Mouse (Mus musculus): ENCODE measurements around the gene Chaf1a.

Chaf1a gene

DNA sequence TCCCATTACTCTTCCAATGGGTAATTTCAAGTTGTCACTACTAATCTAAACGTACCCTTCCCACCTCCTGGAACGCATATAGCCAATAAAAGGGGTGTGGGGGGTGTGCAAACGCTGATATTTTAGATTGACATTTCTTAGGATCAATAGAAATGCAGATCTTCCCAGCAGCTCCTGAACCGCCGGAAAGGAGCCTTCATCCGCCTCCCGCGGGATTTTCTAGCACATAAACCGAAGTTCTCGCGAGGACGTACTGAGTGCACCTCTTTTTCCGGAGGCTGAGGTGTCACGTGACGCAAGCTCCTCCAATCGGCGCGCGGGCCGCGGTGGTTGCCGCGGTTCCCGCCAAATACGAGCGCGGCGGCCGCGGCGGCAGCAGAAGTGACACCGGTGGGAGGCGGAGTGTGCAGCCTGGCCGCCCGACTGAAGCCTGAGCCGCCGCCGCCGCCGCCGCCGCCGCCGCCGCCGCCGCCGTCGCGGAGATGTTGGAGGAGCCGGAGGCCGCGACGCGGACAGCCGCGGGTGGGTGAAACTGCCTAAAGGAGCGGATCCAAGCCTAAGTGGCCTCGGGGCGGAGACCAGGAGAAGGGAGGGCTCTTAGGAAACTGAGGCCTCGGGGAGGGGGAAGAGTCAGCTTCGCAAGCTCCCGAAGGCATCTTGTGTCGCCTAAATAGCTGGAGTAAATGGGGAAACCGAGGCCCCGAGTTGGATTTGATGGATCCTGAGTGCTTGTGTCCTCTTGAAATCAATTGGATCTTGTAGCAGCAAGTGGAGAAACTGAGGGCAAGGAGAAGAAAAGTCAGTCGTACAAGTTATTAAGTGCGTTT is at the start of gene Chaf1a:
Gene Chaf1a, plus strand, starts transcription at position 410 of the 827 bp plus-strand sequence.
- peak; percentile 99 for DNase-seq

DNA sequence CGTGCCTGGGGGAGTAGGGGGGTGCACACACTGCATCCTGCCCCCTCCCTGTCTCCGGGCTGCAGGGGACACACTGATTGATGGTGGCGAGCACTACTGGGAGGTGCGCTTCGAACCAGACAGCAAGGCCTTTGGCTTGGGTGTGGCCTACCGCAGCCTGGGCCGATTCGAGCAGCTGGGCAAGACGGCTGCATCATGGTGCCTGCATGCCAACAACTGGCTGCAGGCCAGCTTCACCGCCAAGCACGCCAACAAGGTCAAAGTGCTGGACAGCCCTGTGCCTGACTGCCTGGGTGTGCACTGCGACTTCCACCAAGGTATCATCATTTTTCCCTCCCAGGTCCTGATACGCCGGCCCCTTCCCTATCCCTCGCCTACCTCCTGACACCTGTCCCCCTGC is 44.2 kb upstream of the Chaf1a start:
- DNase-seq, result no peak

DNA sequence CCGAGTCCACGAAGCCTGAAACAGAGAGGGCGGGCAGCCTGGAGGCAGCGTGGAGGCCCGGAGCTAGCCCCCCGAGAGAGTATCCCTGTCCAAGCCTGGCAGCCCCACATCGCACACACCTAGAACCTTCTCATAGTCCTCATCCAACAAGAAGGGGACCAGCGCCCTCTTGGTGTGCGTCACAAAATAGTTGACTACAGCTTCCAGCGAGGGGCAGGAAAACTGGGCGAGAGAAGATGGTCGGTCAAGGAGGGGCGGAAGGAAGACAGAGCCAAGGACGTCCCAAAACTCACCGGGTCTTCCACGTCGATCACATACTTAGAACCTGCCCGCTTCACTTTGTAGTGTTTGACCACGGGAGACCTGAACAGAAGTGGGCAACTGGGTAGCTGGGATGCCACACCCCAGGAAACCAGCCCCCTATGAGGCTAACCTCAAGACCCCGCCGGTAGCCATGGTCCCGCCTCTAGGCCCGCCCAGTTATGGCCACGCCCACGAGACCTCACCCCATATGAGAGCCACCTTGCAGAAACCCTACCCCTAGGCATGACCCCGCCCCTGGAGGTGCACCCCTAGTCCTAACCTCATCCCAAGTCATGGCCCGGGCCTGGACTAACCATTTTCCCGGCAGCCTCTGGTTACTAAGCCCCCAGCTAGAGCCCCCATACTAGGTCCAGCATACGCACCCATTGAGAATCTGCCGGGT is 40.3 kb upstream of the Chaf1a start:
- peak; percentile 5 for DNase-seq

DNA sequence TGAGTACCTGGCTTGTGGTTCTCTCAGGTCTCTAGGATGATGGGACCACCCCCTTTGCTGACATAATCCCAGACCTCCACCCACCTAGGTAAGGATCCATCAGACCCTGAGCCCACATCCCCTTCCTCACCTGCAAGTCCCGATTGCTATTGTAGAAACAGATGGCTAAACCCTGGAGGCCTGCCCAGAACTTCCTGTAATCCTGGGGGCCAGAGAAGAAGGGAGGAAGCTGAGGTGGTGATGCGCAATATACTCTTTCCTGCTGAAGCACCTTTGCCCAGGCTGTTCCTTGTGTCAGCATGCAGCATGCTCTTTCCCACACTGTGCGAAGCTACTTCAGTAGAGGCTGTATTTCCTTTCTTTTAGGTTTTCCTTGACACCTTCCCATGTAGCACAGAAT is 37.2 kb upstream of the Chaf1a start:
- DNase-seq, result no peak

DNA sequence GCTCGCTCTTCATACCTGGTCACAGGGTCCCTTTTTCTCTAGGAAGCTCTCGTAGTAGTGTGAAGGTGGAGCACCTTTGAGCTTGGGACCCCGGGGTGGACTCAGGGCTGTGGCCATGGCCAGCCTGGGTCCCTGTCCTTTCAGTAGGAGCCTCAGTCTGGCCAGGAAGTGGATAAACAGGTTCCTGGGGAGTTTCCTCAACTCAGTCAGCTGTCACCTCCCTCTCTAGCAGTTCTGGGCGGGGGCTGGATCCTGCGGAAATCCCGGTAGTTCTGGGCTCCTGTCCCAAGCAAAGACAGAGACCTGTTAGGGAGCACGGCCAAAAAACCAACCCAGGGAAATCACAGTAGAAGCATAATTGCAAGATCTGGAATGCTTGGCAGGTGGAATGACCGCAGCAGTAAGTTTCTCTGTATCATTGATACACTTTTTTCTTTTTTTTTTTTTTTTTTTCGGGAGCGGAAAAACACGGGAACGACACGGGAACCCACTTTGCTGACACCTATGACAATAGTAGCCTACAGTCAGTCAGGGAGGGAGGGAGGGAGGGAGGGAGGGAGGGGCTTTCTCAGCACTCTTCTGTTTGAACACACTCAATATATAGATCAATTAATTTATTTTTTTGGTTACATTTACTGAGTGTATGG is 34.7 kb upstream of the Chaf1a start, which contains the start of the genes Stap2 and Mpnd:
Gene Stap2, minus strand, starts transcription at position 170 of the 647 bp plus-strand sequence.
Gene Mpnd, plus strand, starts transcription at position 297 of the 647 bp plus-strand sequence.
- no peak for DNase-seq

DNA sequence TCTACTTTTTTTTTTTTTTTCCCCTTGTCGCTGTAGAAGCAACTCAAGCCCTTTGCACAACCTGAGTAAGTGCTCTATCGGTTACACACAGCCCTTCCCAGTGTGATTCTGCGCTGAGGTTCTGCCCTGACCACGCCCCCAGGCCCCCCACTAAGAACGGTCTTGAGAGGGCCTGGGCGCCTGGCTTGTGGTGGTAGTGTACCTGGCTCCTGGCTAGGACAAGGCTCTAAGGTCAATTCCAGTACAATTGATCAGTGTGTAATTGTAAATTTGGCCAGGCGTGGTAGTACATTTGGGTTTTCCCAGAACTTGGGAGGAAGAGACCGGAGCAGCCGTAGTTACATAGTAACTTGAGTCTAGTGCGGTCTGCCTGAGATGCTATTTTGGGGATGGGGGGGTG is 33.3 kb upstream of the Chaf1a start:
- DNase-seq, result no peak

DNA sequence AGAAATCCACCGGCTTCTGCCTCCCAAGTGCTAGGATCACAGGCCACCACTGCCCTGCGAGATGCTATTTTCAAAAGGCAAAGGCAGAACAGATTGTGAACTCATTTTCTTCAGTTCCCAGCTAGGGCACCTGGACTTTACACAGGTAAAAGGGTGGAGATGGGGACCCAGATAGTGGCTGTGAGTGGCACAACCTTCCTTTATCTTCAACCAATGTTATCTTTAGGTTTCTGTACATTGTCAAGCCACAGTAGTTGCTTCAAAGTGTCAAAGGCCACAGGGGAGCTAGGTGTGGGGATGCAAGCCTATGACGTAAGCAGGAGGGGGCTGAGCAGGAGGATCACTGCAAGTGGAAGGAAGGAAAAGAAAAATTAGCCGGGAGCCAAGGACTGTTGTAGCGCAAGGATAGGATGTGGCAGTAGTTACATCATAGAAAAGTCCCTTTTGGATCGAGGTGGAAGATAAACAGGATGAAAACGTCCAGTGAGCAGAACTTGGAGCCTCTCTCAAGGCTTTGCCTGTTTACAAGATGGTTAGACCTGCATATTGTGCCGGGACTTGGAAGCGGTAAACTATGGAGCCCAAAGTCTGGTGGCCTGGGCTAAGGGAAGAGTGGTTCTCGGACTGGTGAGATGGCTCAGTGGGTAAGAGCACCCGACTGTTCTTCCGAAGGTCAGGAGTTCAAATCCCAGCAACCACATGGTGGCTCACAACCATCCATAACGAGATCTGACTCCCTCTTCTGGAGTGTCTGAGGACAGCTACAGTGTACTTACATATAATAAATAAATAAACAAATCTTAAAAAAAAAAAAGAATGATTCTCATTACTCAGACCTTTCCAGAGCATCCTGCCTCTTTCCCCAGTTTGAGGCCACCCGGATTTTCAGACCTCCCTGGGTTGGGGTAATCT is 32.5 kb upstream of the Chaf1a start:
- no peak for DNase-seq

DNA sequence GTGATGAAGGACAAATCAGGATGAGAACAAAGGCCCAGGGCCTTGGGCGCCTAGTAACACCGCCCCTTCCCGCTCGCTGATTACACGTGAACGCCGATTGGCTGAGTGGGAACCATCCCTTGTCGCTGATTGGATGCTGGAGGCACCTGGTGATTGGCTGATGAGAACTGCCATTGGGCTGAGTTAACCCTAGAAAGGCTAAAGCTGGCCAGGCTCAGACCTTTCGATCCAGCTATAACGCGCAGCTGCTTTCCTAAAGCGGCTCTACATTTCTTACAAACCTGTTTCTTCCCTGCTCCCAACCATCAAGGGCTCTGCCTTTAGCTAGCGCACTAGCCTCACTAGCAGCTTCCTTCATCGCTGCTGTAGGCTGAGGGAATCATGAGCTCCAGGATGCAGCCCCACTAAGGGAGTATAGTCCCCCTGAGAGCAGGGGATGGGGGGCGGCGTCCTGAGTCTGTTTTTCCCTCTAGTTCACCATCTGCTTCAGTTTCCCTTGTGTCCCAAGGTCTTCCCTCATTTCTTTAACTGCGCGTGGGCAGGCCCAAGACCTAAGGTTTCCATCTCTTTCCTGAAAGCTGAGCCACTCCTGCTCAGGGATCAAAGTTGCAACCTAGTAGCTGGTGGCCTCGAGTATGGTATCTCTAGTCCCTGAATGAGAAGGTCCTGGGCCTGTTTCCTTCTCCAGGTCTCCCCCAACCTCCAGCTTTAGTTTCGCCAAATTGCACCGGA is 31.7 kb upstream of the Chaf1a start:
- DNase-seq, result peak; percentile 88

DNA sequence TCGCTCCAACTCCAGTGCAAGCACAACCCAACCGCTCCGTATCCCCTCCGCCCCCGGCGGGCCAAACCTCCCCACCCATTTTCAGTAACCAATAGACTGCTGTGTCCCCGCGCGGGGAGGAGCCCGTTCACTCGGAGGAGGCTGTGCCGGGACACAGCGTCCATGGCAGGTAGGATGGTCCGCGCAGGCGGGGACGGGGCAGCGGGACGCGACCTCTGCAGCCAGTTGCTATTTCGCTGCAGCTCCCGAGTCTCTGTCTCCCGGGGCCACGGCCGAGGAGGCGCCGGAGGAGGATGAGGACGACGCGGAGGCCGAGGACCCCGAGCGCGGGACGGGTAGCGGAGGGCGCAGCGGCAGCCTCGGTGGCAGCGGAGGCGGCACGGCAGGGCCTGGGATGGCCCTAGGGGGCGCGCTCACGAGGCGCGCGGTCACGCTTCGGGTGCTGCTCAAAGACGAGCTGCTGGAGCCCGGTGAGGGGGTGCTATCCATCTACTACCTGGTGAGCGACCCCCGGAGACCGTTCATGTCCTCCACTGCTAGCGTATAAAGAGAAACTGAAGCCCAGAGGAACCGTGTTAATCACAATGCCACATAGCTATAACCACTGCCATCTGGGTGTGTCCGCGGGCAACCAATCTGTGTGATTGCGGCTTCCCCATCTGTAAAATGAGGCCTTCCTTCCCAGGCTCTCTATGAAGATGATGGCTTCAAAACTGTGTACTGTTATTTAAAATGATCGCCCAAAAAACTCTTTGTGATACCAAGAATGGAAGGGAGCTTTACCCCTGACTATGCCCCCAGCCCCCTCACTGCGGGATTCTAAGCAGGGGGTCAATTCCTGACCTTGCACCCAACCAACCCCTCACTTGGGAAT is 30.9 kb upstream of the Chaf1a start:
- peak; percentile 89 for DNase-seq

DNA sequence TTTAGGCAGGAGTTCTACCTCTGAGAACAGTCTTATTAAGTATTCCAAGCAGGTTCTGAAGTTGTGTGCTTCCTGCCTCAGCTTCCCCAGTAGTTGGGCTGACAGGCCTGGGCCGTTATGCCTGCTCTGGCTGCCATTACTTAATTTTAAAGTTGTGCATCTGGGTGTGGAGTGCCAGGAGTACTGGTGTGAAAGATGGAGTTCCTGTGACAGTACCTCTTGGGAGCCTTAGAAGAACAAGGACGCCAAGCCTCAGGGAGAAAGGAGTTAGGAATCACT is 30.3 kb upstream of the Chaf1a start:
- no peak for DNase-seq

DNA sequence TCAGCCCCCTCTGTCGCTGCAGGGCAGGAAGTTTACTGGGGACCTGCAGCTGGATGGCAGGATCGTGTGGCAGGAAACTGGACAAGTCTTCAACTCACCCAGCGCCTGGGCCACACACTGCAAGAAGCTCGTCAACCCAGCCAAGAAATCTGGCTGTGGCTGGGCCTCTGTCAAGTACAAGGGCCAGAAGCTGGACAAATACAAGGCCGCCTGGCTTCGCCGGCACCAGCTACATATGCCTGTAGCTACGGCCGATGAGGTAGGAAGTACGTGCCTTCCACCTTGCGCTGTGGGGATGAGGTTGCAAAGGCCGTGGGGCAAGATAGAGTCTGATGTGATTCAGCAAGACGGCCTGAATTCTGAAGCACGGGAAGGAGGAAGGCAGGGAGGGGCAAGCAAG is 30.0 kb upstream of the Chaf1a start:
- DNase-seq, result no peak

DNA sequence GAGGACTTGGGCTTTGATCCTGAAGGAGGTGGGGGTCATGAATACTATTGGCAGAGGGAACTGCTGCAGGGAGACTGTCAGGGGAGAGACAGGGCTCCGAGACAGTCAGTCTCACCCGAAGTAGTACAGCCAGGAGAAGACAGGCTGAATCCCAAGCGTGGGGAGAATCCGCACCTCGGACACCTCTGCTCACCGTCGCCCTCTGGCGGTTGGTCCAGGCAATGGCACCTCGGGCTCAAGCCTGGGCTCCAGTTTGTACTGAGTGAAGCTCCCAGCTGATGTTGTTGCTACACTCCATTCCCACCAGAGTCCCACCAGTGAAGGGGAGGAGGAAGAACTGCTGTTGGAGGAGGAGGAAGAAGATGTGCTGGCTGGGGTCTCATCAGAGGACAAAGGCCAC is 29.6 kb upstream of the Chaf1a start:
- peak; percentile 75 for DNase-seq

DNA sequence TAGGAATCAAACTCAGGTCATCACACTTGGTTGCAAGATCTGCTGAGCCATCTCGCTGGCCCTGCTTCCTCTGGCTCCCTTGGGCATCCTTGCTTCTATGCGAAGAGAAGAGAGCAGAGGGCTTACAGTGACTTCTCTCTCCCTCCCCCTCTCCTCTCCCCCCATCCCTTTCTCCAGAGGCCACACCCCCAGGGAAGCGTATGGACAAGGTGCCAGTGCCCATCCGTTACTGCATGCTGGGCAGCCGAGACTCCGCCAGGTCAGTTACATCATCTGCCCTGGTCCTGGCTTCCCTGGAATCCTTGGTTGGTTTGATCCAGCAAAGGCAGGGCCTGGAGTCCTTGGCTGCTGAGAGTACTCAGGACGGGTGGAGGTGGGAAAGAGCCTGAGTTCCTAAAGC is 28.8 kb upstream of the Chaf1a start:
- no peak for DNase-seq

DNA sequence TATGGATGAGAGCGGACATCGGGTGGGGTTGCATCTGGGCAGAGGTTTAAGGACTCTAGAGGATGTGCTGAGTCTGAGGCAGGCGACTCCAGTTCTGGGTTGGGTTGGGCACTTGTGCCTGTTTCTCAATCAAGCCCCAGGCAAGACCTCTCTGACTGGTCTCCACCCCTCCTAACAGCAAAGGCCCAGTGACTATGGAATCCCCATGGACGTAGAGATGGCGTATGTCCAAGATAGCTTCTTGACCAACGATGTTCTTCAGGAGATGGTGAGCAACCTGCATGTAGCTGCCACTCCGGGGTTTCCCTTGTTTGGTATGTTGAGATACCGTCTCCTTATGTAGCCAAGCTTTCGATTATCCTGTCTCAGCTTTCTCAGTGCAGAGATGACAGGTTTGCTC is 24.9 kb upstream of the Chaf1a start:
- DNase-seq, result no peak

DNA sequence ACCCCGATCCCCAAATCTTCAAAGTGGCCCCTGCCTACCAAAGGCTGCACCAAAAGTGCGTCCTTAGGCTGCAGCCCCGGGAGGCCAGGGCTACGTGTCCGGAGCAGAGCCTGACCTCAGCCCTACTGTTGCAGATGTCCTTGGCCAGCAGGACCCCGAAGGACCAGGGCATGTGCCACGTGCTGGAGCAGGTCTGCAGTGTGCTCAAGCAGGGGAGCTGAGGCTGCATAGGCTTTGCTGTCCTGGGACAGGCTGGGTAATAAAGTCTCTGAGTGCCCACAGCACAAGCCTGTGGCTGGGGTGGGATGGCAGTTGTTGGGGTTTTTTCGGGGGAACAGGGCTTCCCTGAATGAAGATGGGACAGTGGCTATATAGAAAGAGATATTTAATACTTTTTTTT is 23.9 kb upstream of the Chaf1a start:
- DNase-seq, result no peak

DNA sequence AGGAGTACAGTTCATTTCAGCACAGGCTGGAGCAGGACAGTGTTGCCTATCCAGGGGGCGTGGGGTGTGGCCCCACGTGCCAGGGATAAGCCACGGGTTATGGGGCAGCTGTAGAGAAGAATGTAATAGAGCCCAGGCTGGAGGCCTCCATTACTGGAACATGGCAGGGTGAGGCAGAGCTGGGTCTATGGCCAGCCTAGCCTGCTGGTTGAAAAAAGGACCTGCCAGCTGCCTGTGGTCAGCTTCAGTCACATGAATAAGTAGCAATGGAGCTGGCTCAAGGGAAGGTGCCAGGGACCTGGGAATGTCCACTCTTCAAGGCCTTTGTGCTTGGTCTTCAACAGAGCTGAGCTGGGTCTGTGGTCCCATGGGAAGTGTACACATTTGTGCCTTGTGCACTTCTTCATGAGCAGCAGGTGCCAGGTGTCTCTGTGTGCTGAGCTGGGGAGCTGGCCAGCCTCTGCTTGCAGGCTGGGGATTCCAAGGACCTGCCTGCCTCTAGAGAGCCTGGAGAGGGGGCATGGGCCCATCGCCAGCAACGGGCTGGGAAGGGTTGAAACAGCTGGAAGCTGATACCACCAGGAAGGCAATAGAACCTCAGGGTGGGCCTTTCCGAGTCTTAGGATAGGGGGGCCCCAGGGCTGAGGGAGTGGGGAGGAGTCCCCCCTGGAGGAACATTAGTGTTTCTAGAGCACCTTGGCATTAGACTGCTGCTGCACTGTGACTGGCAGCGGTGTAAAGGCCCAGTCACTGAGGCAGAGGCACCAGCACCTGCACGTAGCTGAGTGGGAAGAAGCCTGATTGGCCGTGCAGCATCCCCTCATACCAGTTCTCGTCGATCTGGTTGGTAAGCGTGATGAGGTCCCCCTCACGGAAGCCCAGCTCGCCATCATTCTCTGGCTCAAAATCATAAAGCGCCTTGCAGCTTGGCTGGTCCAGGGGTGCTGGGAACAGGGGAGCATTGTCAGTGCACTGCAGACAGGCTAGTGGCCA is 23.1 kb upstream of the Chaf1a start:
- DNase-seq, result no peak

DNA sequence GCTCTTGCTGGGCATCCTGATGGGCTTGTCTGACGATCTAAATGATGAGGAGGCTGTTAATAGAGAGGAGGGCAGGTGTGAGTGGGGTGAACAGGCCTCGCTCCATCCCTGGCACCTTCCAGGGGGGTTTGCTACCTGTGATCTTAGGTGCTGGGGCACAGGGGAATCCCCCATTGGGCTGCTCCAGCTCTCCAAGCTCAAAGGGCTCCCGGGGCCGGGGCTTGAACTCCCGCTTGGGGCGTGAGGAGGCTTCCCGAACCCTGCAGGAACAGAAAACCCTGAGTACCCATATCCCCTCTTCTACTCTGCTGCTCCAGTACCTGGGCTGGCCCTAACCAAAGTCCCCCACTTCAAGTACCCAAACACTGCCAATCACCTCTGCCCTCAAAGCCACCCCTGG is 22.4 kb upstream of the Chaf1a start:
- DNase-seq, result no peak

DNA sequence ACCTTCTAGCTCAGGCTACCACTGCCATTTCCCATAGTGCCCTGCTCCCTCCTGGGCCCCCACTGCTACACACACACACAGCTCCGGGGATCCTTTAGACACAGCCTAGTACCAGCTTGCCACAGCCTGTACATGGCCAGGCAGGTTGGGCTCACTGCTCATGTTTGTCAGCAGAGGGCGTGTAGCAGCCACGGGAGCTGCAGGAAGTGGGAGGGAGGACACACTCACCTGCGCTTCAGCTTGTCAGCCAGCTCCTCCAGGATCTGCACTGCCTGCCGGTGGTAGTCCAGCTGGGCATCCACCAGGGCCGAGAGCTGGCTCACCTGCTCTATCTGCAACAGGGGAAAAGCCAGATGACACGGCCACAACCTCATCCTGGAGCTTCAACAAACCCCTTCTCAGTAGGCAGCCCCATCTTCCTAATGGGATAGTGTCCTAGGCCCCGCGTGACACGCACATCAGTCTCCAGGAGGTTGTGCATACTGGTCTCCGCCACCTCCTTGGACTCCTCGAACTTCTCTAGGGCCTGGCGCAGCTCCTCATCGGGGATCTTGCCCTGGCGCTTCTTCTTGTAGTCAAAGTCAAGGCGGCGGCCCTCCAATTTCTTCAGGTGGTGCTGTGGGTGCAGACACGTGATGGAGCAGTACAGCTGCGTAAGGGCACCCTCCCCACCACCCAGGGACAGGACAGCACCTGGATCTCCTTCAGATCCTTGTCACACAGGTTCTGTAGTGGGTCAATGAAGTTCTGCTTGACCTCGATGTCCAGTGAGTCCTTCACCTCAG is 21.7 kb upstream of the Chaf1a start:
- DNase-seq, result peak; percentile 64
